1 mouse cellular context compared by ENCODE assay signal in the genomic region with DNA sequence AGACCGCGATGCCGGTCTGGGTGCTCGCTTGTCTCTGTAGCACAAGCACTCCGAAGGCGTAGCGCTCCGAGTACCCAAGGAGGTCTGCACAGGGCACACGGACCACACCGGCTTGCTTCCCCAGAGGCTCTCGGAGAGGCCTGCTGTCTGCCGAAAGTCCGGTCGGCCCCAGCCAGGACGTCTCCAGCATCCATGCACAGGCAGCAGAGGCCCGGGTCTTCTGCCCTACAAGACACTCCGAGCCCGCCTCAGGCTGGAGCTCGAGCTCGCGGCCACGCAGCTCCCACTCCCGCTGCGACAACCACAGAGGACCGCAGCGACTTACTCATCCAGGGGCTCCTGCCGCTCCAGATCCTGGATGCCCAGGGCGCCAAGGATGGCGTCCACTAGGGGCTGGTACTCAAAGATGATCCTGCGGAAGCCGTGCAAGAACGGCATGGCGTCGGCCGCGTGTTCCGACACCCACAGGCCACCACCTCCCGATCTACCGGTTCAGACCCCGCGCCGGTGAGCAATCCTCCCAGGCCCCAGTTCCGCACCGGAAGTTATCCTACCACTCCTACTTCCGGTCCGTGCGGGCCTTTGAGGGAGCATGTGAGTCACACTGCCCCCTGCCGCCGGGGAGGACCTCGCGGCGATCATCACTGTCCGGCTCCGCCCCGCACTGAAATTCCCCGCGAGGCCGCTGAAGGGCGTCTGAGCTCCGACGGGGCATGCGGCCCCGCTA.
A peak's percentile ranks its signal among the peaks of the same experiment; 100 is the strongest.
TF ChIP-seq lines count a peak whose summit lies in the region.

No protein-coding gene starts in this region.

TF ChIP-seq in myocyte, 11 proteins besides CTCF, POLR2A, EP300 and RAD21:
- TF ChIP-seq E2F4 (IDR thresholded peaks at IDR 0.05; ENCODE audit: insufficient read depth) (peak; percentile 36), POLR2AphosphoS2 (IDR thresholded peaks at IDR 0.05; ENCODE audit: insufficient read length, low read depth) (peak; percentile 72), USF1 (IDR thresholded peaks at IDR 0.05; ENCODE audit: low read depth) (no peak), MAX (IDR thresholded peaks at IDR 0.05; ENCODE audit: low read depth) (no peak), MYOD1 (IDR thresholded peaks at IDR 0.05; ENCODE audit: control insufficient read depth in 1 of 3, insufficient read length in 2 of 3, low read depth in 2 of 3) (peak in 1 of 3 experiments; percentile 5), SRF (IDR thresholded peaks at IDR 0.05; ENCODE audit: control insufficient read depth, insufficient read length, low read depth) (no peak), MYOG (IDR thresholded peaks at IDR 0.05; ENCODE audit: control insufficient read depth in 1 of 3, insufficient read depth in 1 of 3, insufficient read length in 2 of 3, low read depth in 2 of 3) (peak in 1 of 3 experiments; percentile 23)
